Mouse (Mus musculus) CD4-positive naive resting alpha-beta T cell, adult 76 days (primary cell): ENCODE measurements around the gene Adgb. TPM values are rescaled to one million over a fixed set of nuclear protein-coding genes. Genes with fewer than 3 reads are reported as not detected.

Experiments
- total RNA-seq: library from RNA; stranded (reverse); gene quantifications from one replicate; pipeline ENCODE4 v1.2.4, GENCODE M21; 2023

Adgb gene
- not detected for total RNA-seq

GRCm38 (mm10) chr10:10471961-10472610 is at the start of gene Adgb:
Gene Adgb (minus strand): TSS chr10:10472326.

Other genes starting within 250 kb of the Adgb start
- gene Rab32, start 85.9 kb upstream of the Adgb start, total RNA-seq: 2.1 TPM
- gene Gm10944, start 209.0 kb upstream of the Adgb start, total RNA-seq: not detected